Mouse (Mus musculus) CD4-positive, CD25-positive, alpha-beta regulatory T cell, adult 9 weeks (primary cell): ENCODE data around the gene Tas2r102. TPM values are rescaled to one million over a fixed set of nuclear protein-coding genes. Genes with fewer than 3 reads are reported as not detected.

Experiments used
- polyA plus RNA-seq: library from polyadenylated mRNA; unstranded; fragments of 100-300 nt; shearing (Covaris generic); gene quantifications from one replicate; pipeline ENCODE4 v1.2.1, GENCODE M21; 2017

Tas2r102 gene
- polyA plus RNA-seq, result not detected

GRCm38 (mm10) chr6:132761831-132762230 is at the start of gene Tas2r102:
TSS of gene Tas2r102 (plus strand) at chr6:132762131.

GRCm38 (mm10) chr6:132737935-132738334 is 24.0 kb upstream of the Tas2r102 start, which contains the start of gene Tas2r115:
TSS of gene Tas2r115 (minus strand) at chr6:132738035.

GRCm38 (mm10) chr6:132754430-132754829 is 7.5 kb upstream of the Tas2r102 start, which contains the start of gene Tas2r124:
TSS of gene Tas2r124 (plus strand) at chr6:132754730.

GRCm38 (mm10) chr6:132778062-132778461 is 16.1 kb downstream of the Tas2r102 start, which contains the start of gene Tas2r136:
TSS of gene Tas2r136 (minus strand) at chr6:132778162.

GRCm38 (mm10) chr6:132802518-132802917 is 40.6 kb downstream of the Tas2r102 start, which contains the start of gene Tas2r117:
TSS of gene Tas2r117 (plus strand) at chr6:132802818.

Other genes with a start within 250 kb of the Tas2r102 start
- gene Prh1, start 192.3 kb upstream of the Tas2r102 start, polyA plus RNA-seq, result not detected
- gene Prp2, start 166.2 kb upstream of the Tas2r102 start, polyA plus RNA-seq, result not detected
- gene A630073D07Rik, start 110.6 kb upstream of the Tas2r102 start, polyA plus RNA-seq, result not detected
- not detected for gene Tas2r120, start 105.2 kb upstream of the Tas2r102 start, polyA plus RNA-seq
- not detected for gene Tas2r121, start 61.1 kb upstream of the Tas2r102 start, polyA plus RNA-seq
- gene Tas2r122, start 50.2 kb upstream of the Tas2r102 start, polyA plus RNA-seq, result not detected
- gene Tas2r115, start 24.1 kb upstream of the Tas2r102 start, polyA plus RNA-seq, result not detected
- gene Tas2r124, start 7.4 kb upstream of the Tas2r102 start, polyA plus RNA-seq, result not detected
- not detected for gene Tas2r136, start 16.0 kb downstream of the Tas2r102 start, polyA plus RNA-seq
- not detected for gene Tas2r117, start 40.7 kb downstream of the Tas2r102 start, polyA plus RNA-seq
- gene Tas2r123, start 85.0 kb downstream of the Tas2r102 start, polyA plus RNA-seq, result not detected
- not detected for gene Tas2r116, start 93.3 kb downstream of the Tas2r102 start, polyA plus RNA-seq
- not detected for gene Tas2r110, start 105.9 kb downstream of the Tas2r102 start, polyA plus RNA-seq
- not detected for gene Tas2r113, start 130.9 kb downstream of the Tas2r102 start, polyA plus RNA-seq
- gene Tas2r125, start 147.5 kb downstream of the Tas2r102 start, polyA plus RNA-seq, result not detected
- not detected for gene Tas2r129, start 189.0 kb downstream of the Tas2r102 start, polyA plus RNA-seq
- not detected for gene Tas2r131, start 195.8 kb downstream of the Tas2r102 start, polyA plus RNA-seq
- not detected for gene Tas2r109, start 218.8 kb downstream of the Tas2r102 start, polyA plus RNA-seq